Mouse (Mus musculus): Measurements from ENCODE around the gene Uhrf2. TPM values are rescaled to one million over a fixed set of nuclear protein-coding genes. Genes with fewer than 3 reads are reported as not detected.
"Not testable (repeated sequence)": the region's sequence is repeated elsewhere in the genome, so short reads cannot be mapped to it uniquely, and the experiment has no call there.

The Uhrf2 gene
- polyA plus RNA-seq, 1 experiment from 2014 or later = 58.3 TPM

- no peak for ATAC-seq (replicated peaks; ENCODE audit: insufficient number of reproducible peaks, low FRiP score, low TSS enrichment)
- WGBS (ENCODE audit: insufficient replicate concordance) = 58% methylated on average over 13 of the region's 13 CpGs
- Histone ChIP-seq H3K27ac (ENCODE audit: low read depth, low read length) (no peak overlapping the region), H3K4me1 (ENCODE audit: control insufficient read depth, insufficient read depth, low read length) (0 out of 2 replicates have a peak, but pooled peaks cover 2% of the 10 kb centered on the region), H3K4me2 (peak overlapping the region; percentile 22; the same call in 1 of the 2 replicates), H3K27me3 (ENCODE audit: control insufficient read depth, insufficient read depth, low read length) (no peaks in the 10 kb centered on the region), H3K36me3 (ENCODE audit: control insufficient read depth, insufficient read depth, low read length) (no peaks in the 10 kb centered on the region), H3K9me3 (replicated peaks; ENCODE audit: control insufficient read depth, low read length) (no peaks in the 10 kb centered on the region), H3K9ac (ENCODE audit: low read depth, low read length) (no peak overlapping the region), H3K4me3 (ENCODE audit: low read depth, low read length) (no peak overlapping the region)
These were observed 19.6 kb upstream of the Uhrf2 start for GRCm38 (mm10) chr19:30010520-30011296.

GRCm38 (mm10) chr19:30014331-30014730 lies 16.0 kb upstream of the Uhrf2 start:
- 60% methylated on average over 3 of the region's 3 CpGs for WGBS (ENCODE audit: insufficient replicate concordance)
- Histone ChIP-seq H3K27me3 (ENCODE audit: control insufficient read depth, insufficient read depth, low read length) (no peaks in the 10 kb centered on the region), H3K4me2 (no peak overlapping the region), H3K9ac (ENCODE audit: low read depth, low read length) (no peak overlapping the region), H3K4me1 (ENCODE audit: control insufficient read depth, insufficient read depth, low read length) (0 out of 2 replicates have a peak, but pooled peaks cover 2% of the 10 kb centered on the region), H3K4me3 (ENCODE audit: low read depth, low read length) (no peak overlapping the region), H3K27ac (ENCODE audit: low read depth, low read length) (no peak overlapping the region), H3K9me3 (replicated peaks; ENCODE audit: control insufficient read depth, low read length) (no peaks in the 10 kb centered on the region), H3K36me3 (ENCODE audit: control insufficient read depth, insufficient read depth, low read length) (no peaks in the 10 kb centered on the region)
- ATAC-seq (replicated peaks; ENCODE audit: insufficient number of reproducible peaks, low FRiP score, low TSS enrichment) = no peak

GRCm38 (mm10) chr19:30016156-30016555 lies 14.2 kb upstream of the Uhrf2 start:
- no peaks in the 10 kb centered on the region for H3K27me3 ChIP-seq (ENCODE audit: control insufficient read depth, insufficient read depth, low read length)
- no peaks in the 10 kb centered on the region for H3K36me3 ChIP-seq (ENCODE audit: control insufficient read depth, insufficient read depth, low read length)
- H3K9ac ChIP-seq (ENCODE audit: low read depth, low read length) = no peak overlapping the region
- H3K4me1 ChIP-seq (ENCODE audit: control insufficient read depth, insufficient read depth, low read length) = no peaks in the 10 kb centered on the region
- H3K27ac ChIP-seq (ENCODE audit: low read depth, low read length) = no peak overlapping the region
- no peak overlapping the region for H3K4me2 ChIP-seq
- no peak overlapping the region for H3K4me3 ChIP-seq (ENCODE audit: low read depth, low read length)
- 72% methylated on average over 6 of the region's 6 CpGs for WGBS (ENCODE audit: insufficient replicate concordance)
- H3K9me3 ChIP-seq (replicated peaks; ENCODE audit: control insufficient read depth, low read length) = no peaks in the 10 kb centered on the region
- ATAC-seq (replicated peaks; ENCODE audit: insufficient number of reproducible peaks, low FRiP score, low TSS enrichment) = no peak

GRCm38 (mm10) chr19:30023419-30023818 lies 6.9 kb upstream of the Uhrf2 start:
- not testable (repeated sequence) for H3K27me3 ChIP-seq (ENCODE audit: control insufficient read depth, insufficient read depth, low read length); H3K4me1 ChIP-seq (ENCODE audit: control insufficient read depth, insufficient read depth, low read length); H3K4me2 ChIP-seq; H3K4me3 ChIP-seq (ENCODE audit: low read depth, low read length); H3K9me3 ChIP-seq (replicated peaks; ENCODE audit: control insufficient read depth, low read length); H3K27ac ChIP-seq (ENCODE audit: low read depth, low read length); H3K9ac ChIP-seq (ENCODE audit: low read depth, low read length); H3K36me3 ChIP-seq (ENCODE audit: control insufficient read depth, insufficient read depth, low read length); ATAC-seq (replicated peaks; ENCODE audit: insufficient number of reproducible peaks, low FRiP score, low TSS enrichment)
- 90% methylated on average over 10 of the region's 10 CpGs for WGBS (ENCODE audit: insufficient replicate concordance)

- Histone ChIP-seq H3K36me3 (ENCODE audit: control insufficient read depth, insufficient read depth, low read length) (no peaks in the 10 kb centered on the region), H3K27ac (ENCODE audit: low read depth, low read length) (no peak overlapping the region), H3K9ac (ENCODE audit: low read depth, low read length) (no peak overlapping the region), H3K27me3 (ENCODE audit: control insufficient read depth, insufficient read depth, low read length) (no peaks in the 10 kb centered on the region), H3K4me1 (ENCODE audit: control insufficient read depth, insufficient read depth, low read length) (peaks cover 5% of the 10 kb centered on the region; the same call in 1 of the 2 replicates), H3K4me2 (peak overlapping the region; percentile 81), H3K9me3 (replicated peaks; ENCODE audit: control insufficient read depth, low read length) (no peaks in the 10 kb centered on the region), H3K4me3 (ENCODE audit: low read depth, low read length) (peak overlapping the region; percentile 71; the same call in 1 of the 2 replicates)
- WGBS (ENCODE audit: insufficient replicate concordance) = 36% methylated on average over 11 of the region's 11 CpGs
- no peak for ATAC-seq (replicated peaks; ENCODE audit: insufficient number of reproducible peaks, low FRiP score, low TSS enrichment)
These were observed 1.2 kb upstream of the Uhrf2 start for GRCm38 (mm10) chr19:30029002-30029710.

GRCm38 (mm10) chr19:30030636-30031467 lies 539 bp downstream of the Uhrf2 start:
- no peaks in the 10 kb centered on the region for H3K36me3 ChIP-seq (ENCODE audit: control insufficient read depth, insufficient read depth, low read length)
- H3K27me3 ChIP-seq (ENCODE audit: control insufficient read depth, insufficient read depth, low read length) = no peaks in the 10 kb centered on the region
- H3K4me2 ChIP-seq = peak overlapping the region; percentile 81
- H3K4me3 ChIP-seq (ENCODE audit: low read depth, low read length) = peak overlapping the region; percentile 71
- H3K9ac ChIP-seq (ENCODE audit: low read depth, low read length) = peak overlapping the region; percentile 96
- H3K27ac ChIP-seq (ENCODE audit: low read depth, low read length) = peak overlapping the region; percentile 91
- ATAC-seq (replicated peaks; ENCODE audit: insufficient number of reproducible peaks, low FRiP score, low TSS enrichment) = peak; percentile 27
- H3K9me3 ChIP-seq (replicated peaks; ENCODE audit: control insufficient read depth, low read length) = no peaks in the 10 kb centered on the region
- peaks cover 7% of the 10 kb centered on the region; the same call in 1 of the 2 replicates for H3K4me1 ChIP-seq (ENCODE audit: control insufficient read depth, insufficient read depth, low read length)
- under 1% methylated on average over 64 of the region's 92 CpGs for WGBS (ENCODE audit: insufficient replicate concordance)

GRCm38 (mm10) chr19:30031468-30031931 lies 1.2 kb downstream of the Uhrf2 start:
- peak overlapping the region; percentile 96 for H3K9ac ChIP-seq (ENCODE audit: low read depth, low read length)
- WGBS (ENCODE audit: insufficient replicate concordance) = 6% methylated on average over 7 of the region's 7 CpGs
- no peaks in the 10 kb centered on the region for H3K36me3 ChIP-seq (ENCODE audit: control insufficient read depth, insufficient read depth, low read length)
- no peaks in the 10 kb centered on the region for H3K9me3 ChIP-seq (replicated peaks; ENCODE audit: control insufficient read depth, low read length)
- H3K27me3 ChIP-seq (ENCODE audit: control insufficient read depth, insufficient read depth, low read length) = no peaks in the 10 kb centered on the region
- peak overlapping the region; percentile 91 for H3K27ac ChIP-seq (ENCODE audit: low read depth, low read length)
- H3K4me1 ChIP-seq (ENCODE audit: control insufficient read depth, insufficient read depth, low read length) = peaks cover 9% of the 10 kb centered on the region; the same call in 1 of the 2 replicates
- H3K4me2 ChIP-seq = peak overlapping the region; percentile 81
- H3K4me3 ChIP-seq (ENCODE audit: low read depth, low read length) = peak overlapping the region; percentile 71
- no peak for ATAC-seq (replicated peaks; ENCODE audit: insufficient number of reproducible peaks, low FRiP score, low TSS enrichment)

- ATAC-seq (replicated peaks; ENCODE audit: insufficient number of reproducible peaks, low FRiP score, low TSS enrichment) = no peak
- no peaks in the 10 kb centered on the region for H3K36me3 ChIP-seq (ENCODE audit: control insufficient read depth, insufficient read depth, low read length)
- H3K9ac ChIP-seq (ENCODE audit: low read depth, low read length) = no peak overlapping the region
- peak overlapping the region; percentile 81 for H3K4me2 ChIP-seq
- peaks cover 9% of the 10 kb centered on the region; the same call in 1 of the 2 replicates for H3K4me1 ChIP-seq (ENCODE audit: control insufficient read depth, insufficient read depth, low read length)
- no peak overlapping the region for H3K27ac ChIP-seq (ENCODE audit: low read depth, low read length)
- 70% methylated on average over 3 of the region's 3 CpGs for WGBS (ENCODE audit: insufficient replicate concordance)
- no peaks in the 10 kb centered on the region for H3K27me3 ChIP-seq (ENCODE audit: control insufficient read depth, insufficient read depth, low read length)
- H3K4me3 ChIP-seq (ENCODE audit: low read depth, low read length) = peak overlapping the region; percentile 71
- H3K9me3 ChIP-seq (replicated peaks; ENCODE audit: control insufficient read depth, low read length) = no peaks in the 10 kb centered on the region
These were observed 1.9 kb downstream of the Uhrf2 start for GRCm38 (mm10) chr19:30032206-30032605.
